Mouse (Mus musculus): ENCODE results near the gene Ttc19.

- no peak for TF ChIP-seq CTCF (IDR thresholded peaks at IDR 0.05; ENCODE audit: low read depth, low read length)
- no peak for TF ChIP-seq POLR2A (IDR thresholded peaks at IDR 0.05; ENCODE audit: extremely low read depth, insufficient read depth, low read length)
Observed at GRCm38 (mm10) chr11:62251047-62251446, 30.2 kb upstream of the Ttc19 start.

Data from liver, adult 2 months (tissue).